Mouse (Mus musculus) thymus, postnatal 10 days (tissue): ENCODE data around the gene Olfr111.
"Not testable (repeated sequence)": the region's sequence is repeated elsewhere in the genome, so short reads cannot be mapped to it uniquely, and the experiment has no call there.

Experiments used
- DNase-seq, 2 experiments: peaks; one replicate each; pipeline ENCODE4 v3.0.0; 2021; ENCODE audit warnings: low spot score in 2 of 2

The Olfr111 gene

GRCm38 (mm10) chr17:37507730-37508129 is at the start of gene Olfr111:
Olfr111 (plus strand) TSS chr17:37508030.
- DNase-seq: no peak

GRCm38 (mm10) chr17:37458616-37459015 is 49.2 kb upstream of the Olfr111 start, which contains the start of gene Olfr109:
Olfr109 (plus strand) TSS chr17:37458916.
- no peak for DNase-seq

- DNase-seq: no peak
Observed at GRCm38 (mm10) chr17:37483452-37483851, 24.4 kb upstream of the Olfr111 start, which contains the start of gene H2-M2. H2-M2 (minus strand) TSS chr17:37483552.

- DNase-seq: no peak
Observed at GRCm38 (mm10) chr17:37491930-37492518, 15.8 kb upstream of the Olfr111 start, which contains the start of gene Olfr110. Olfr110 (plus strand) TSS chr17:37492468.

GRCm38 (mm10) chr17:37524612-37525011 is 16.8 kb downstream of the Olfr111 start:
- not testable (repeated sequence) for DNase-seq

- not testable (repeated sequence) for DNase-seq
Observed at GRCm38 (mm10) chr17:37525427-37525826, 17.6 kb downstream of the Olfr111 start.

- DNase-seq: no peak
Observed at GRCm38 (mm10) chr17:37535173-37535572, 27.3 kb downstream of the Olfr111 start.

GRCm38 (mm10) chr17:37538416-37538815 is 30.6 kb downstream of the Olfr111 start:
- not testable (repeated sequence) for DNase-seq

GRCm38 (mm10) chr17:37541454-37542119 is 33.8 kb downstream of the Olfr111 start:
- no peak for DNase-seq

- DNase-seq: no peak
Observed at GRCm38 (mm10) chr17:37543800-37544435, 36.1 kb downstream of the Olfr111 start.

- DNase-seq: no peak
Observed at GRCm38 (mm10) chr17:37558913-37559615, 51.2 kb downstream of the Olfr111 start.

GRCm38 (mm10) chr17:37569351-37569750 is 61.5 kb downstream of the Olfr111 start, which contains the start of gene Olfr112:
Olfr112 (minus strand) TSS chr17:37569451.
- no peak for DNase-seq

GRCm38 (mm10) chr17:37577563-37577962 is 69.7 kb downstream of the Olfr111 start, which contains the start of gene Olfr113:
Olfr113 (minus strand) TSS chr17:37577663.
- no peak for DNase-seq
